Mouse (Mus musculus) kidney, adult 18-20 months (tissue): Measurements from ENCODE around the gene Gm10722.
"Not testable (repeated sequence)": the region's sequence is repeated elsewhere in the genome, so short reads cannot be mapped to it uniquely, and the experiment has no call there.

Experiments
- DNase-seq: peaks from one replicate; pipeline ENCODE4 v3.0.0; 2021

Gm10722 gene

GRCm38 (mm10) chr9:3000445-3000972 lies at the start of gene Gm10722:
TSS of gene Gm10722 (plus strand) at chr9:3000922.
- DNase-seq = not testable (repeated sequence)

DNA sequence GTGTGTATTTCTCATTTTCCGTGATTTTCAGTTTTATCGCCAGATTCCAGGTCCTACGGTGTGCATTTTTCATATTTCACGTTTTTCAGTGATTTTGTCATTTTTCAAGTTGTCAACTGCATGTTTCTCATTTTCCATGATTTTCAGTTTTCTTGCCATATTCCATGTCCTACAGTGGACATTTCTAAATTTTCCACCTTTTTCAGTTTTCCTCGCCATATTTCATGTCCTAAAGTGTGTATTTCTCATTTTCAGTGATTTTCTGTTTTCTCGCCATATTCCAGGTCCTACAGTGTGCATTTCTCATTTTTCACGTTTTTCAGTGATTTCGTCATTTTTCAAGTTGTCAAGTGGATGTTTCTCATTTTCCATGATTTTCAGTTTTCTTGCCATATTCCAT lies 284 bp downstream of the Gm10722 start:
- DNase-seq = not testable (repeated sequence)

DNA sequence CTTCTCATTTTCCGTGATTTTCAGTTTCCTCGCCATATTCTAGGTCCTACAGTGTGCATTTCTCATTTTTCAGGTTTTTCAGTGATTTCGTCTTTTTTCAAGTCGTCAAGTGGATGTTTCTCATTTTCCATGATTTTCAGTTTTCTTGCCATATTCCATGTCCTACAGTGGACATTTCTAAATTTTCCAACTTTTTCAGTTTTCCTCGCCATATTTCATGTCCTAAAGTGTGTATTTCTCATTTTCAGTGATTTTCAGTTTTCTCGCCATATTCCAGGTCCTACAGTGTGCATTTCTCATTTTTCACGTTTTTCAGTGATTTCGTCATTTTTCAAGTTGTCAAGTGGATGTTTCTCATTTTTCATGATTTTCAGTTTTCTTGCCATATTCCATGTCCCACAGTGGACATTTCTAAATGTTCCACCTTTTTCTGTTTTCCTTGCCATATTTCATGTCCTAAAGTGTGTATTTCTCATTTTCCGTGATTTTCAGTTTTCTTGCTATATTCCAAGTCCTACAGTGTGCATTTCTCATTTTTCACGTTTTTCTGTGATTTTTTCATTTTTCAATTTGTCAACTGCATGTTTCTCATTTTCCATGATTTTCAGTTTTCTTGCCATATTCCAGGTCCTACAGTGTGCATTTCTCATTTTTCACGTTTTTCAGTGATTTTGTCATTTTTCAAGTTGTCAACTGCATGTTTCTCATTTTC lies 1.4 kb downstream of the Gm10722 start:
- DNase-seq = peak; percentile 54

GRCm38 (mm10) chr9:3002794-3003396 lies 2.2 kb downstream of the Gm10722 start, which contains the start of gene Gm11168:
TSS of gene Gm11168 (plus strand) at chr9:3003346.
- not testable (repeated sequence) for DNase-seq

DNA sequence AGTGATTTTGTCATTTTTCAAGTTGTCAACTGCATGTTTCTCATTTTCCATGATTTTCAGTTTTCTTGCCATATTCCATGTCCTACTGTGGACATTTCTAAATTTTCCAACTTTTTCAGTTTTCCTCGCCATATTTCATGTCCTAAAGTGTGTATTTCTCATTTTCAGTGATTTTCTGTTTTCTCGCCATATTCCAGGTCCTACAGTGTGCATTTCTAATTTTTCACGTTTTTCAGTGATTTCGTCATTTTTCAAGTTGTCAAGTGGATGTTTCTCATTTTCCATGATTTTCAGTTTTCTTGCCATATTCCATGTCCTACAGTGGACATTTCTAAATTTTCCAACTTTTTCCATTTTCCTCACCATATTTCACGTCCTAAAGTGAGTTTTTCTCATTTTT lies 5.5 kb downstream of the Gm10722 start:
- not testable (repeated sequence) for DNase-seq

DNA sequence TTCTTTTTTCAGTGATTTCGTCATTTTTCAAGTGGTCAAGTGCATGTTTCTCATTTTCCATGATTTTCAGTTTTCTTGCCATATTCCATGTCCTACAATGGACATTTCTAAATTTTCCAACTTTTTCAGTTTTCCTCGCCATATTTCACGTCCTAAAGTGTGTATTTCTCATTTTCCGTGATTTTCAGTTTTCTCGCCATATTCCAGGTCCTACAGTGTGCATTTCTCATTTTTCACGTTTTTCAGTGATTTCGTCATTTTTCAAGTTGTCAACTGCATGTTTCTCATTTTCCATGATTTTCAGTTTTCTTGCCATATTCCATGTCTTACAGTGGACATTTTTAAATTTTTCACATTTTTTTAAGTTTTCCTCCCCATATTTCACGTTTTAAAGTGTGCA lies 5.9 kb downstream of the Gm10722 start:
- DNase-seq = peak; percentile 71

DNA sequence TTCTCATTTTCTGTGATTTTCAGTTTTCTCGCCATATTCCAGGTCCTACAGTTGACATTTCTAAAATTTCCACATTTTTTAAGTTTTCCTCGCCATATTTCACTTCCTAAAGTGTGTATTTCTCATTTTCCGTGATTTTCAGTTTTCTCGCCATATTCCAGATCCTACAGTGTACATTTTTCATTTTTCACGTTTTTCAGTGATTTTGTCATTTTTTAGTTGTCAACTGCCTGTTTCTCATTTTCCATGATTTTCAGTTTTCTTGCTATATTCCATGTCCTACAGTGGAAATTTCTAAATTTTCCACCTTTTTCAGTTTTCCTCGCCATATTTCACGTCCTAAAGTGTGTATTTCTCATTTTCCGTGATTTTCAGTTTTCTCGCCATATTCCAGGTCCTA lies 6.5 kb downstream of the Gm10722 start:
- DNase-seq = not testable (repeated sequence)

DNA sequence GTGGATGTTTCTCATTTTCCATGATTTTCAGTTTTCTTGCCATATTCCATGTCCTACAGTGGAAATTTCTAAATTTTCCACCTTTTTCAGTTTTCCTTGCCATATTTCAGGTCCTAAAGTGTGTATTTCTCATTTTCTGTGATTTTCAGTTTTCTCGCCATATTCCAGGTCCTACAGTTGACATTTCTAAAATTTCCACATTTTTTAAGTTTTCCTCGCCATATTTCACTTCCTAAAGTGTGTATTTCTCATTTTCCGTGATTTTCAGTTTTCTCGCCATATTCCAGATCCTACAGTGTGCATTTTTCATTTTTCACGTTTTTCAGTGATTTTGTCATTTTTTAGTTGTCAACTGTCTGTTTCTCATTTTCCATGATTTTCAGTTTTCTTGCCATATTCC lies 8.6 kb downstream of the Gm10722 start:
- DNase-seq = not testable (repeated sequence)

DNA sequence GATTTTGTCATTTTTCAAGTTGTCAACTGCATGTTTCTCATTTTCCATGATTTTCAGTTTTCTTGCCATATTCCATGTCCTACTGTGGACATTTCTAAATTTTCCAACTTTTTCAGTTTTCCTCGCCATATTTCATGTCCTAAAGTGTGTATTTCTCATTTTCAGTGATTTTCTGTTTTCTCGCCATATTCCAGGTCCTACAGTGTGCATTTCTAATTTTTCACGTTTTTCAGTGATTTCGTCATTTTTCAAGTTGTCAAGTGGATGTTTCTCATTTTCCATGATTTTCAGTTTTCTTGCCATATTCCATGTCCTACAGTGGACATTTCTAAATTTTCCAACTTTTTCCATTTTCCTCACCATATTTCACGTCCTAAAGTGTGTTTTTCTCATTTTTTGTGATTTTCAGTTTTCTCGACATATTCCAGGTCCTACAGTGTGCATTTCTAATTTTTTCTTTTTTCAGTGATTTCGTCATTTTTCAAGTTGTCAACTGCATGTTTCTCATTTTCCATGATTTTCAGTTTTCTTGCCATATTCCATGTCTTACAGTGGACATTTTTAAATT lies 11.4 kb downstream of the Gm10722 start:
- not testable (repeated sequence) for DNase-seq

DNA sequence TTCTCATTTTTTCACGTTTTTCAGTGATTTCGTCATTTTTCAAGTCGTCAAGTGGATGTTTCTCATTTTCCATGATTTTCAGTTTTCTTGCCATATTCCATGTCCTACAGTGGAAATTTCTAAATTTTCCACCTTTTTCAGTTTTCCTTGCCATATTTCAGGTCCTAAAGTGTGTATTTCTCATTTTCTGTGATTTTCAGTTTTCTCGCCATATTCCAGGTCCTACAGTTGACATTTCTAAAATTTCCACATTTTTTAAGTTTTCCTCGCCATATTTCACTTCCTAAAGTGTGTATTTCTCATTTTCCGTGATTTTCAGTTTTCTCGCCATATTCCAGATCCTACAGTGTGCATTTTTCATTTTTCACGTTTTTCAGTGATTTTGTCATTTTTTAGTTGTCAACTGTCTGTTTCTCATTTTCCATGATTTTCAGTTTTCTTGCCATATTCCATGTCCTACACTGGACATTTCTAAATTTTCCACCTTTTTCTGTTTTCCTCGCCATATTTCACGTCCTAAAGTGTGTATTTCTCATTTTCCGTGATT lies 12.1 kb downstream of the Gm10722 start, which contains the start of gene Gm10721:
TSS of gene Gm10721 (plus strand) at position 408 of the 547 bp plus-strand sequence.
- not testable (repeated sequence) for DNase-seq

- not testable (repeated sequence) for DNase-seq
Measured at GRCm38 (mm10) chr9:3015354-3015753, 14.6 kb downstream of the Gm10722 start, which contains the start of gene Gm10720. TSS of gene Gm10720 (plus strand) at chr9:3015654.

- not testable (repeated sequence) for DNase-seq
Measured at GRCm38 (mm10) chr9:3015896-3016295, 15.2 kb downstream of the Gm10722 start.

- not testable (repeated sequence) for DNase-seq
Measured at GRCm38 (mm10) chr9:3017108-3017507, 16.4 kb downstream of the Gm10722 start, which contains the start of gene Gm10719. TSS of gene Gm10719 (plus strand) at chr9:3017408.

- DNase-seq = peak; percentile 30
Measured at GRCm38 (mm10) chr9:3018944-3019343, 18.2 kb downstream of the Gm10722 start.

GRCm38 (mm10) chr9:3019835-3020727 lies 19.4 kb downstream of the Gm10722 start:
- not testable (repeated sequence) for DNase-seq

DNA sequence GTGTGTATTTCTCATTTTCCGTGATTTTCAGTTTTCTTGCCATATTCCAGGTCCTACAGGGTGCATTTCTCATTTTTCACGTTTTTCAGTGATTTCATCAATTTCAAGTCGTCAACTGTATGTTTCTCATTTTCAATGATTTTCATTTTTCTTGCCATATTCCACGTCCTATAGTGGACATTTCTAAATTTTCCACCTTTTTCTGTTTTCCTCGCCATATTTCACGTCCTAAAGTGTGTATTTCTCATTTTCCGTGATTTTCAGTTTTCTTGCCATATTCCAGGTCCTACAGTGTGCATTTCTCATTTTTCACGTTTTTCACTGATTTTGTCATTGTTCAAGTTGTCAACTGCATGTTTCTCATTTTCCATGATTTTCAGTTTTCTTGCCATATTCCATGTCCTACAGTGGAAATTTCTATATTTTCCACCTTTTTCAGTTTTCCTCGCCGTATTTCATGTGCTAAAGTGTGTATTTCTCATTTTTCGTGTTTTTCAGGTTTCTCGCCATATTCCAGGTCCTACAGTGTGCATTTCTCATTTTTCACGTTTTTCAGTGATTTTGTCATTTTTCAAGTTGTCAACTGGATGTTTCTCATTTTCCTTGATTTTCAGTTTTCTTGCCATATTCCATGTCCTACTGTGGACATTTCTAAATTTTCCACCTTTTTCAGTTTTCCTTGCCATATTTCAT lies 21.7 kb downstream of the Gm10722 start:
- DNase-seq = not testable (repeated sequence)

GRCm38 (mm10) chr9:3023312-3023984 lies 22.7 kb downstream of the Gm10722 start, which contains the start of gene Gm10718:
TSS of gene Gm10718 (plus strand) at chr9:3023547.
- DNase-seq = not testable (repeated sequence)

DNA sequence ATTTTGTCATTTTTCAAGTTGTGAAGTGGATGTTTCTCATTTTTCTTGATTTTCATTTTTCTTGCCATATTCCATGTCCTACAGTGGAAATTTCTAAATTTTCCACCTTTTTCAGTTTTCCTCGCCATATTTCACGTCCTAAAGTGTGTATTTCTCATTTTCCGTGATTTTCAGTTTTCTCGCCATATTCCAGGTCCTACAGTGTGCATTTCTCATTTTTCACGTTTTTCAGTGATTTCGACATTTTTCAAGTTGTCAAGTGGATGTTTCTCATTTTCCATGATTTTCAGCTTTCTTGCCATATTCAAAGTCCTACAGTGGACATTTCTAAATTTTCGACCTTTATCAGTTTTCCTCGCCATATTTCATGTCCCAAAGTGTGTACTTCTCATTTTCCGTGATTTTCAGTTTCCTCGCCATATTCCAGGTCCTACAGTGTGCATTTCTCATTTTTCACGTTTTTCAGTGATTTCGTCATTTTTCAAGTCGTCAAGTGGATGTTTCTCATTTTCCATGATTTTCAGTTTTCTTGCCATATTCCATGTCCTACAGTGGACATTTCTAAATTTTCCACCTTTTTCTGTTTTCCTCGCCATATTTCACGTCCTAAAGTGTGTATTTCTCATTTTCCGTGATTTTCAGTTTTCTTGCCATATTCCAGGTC lies 23.4 kb downstream of the Gm10722 start:
- peak; percentile 37 for DNase-seq

DNA sequence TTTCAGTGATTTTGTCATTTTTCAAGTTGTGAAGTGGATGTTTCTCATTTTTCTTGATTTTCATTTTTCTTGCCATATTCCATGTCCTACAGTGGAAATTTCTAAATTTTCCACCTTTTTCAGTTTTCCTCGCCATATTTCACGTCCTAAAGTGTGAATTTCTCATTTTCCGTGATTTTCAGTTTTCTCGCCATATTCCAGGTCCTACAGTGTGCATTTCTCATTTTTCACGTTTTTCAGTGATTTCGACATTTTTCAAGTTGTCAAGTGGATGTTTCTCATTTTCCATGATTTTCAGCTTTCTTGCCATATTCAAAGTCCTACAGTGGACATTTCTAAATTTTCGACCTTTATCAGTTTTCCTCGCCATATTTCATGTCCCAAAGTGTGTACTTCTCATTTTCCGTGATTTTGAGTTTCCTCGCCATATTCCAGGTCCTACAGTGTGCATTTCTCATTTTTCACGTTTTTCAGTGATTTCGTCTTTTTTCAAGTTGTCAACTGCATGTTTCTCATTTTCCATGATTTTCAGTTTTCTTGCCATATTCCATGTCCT lies 24.3 kb downstream of the Gm10722 start, which contains the start of gene Gm10717:
TSS of gene Gm10717 (plus strand) at position 506 of the 556 bp plus-strand sequence.
- DNase-seq = not testable (repeated sequence)

DNA sequence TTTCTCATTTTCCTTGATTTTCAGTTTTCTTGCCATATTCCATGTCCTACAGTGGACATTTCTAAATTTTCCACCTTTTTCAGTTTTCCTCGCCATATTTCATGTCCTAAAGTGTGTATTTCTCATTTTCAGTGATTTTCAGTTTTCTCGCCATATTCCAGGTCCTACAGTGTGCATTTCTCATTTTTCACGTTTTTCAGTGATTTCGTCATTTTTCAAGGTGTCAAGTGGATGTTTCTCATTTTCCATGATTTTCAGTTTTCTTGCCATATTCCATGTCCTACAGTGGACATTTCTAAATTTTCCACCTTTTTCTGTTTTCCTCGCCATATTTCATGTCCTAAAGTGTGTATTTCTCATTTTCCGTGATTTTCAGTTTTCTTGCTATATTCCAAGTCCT lies 24.9 kb downstream of the Gm10722 start:
- DNase-seq = peak; percentile 25
